Mouse (Mus musculus) brown adipose tissue, adult 24 weeks (tissue): ENCODE measurements around the gene Zbtb12. TPM values are rescaled to one million over a fixed set of nuclear protein-coding genes. Genes with fewer than 3 reads are reported as not detected.
"Not testable (repeated sequence)": the region's sequence is repeated elsewhere in the genome, so short reads cannot be mapped to it uniquely, and the experiment has no call there.

Experiments
- H3K27ac ChIP-seq: fragments of 200-500 bp; replicated peaks from 2 replicates; pipeline ENCODE4 v1.5.1; 2012; ENCODE audit warnings: low read depth, mild to moderate bottlenecking, low read length
- H3K4me1 ChIP-seq: fragments of 200-500 bp; 2 replicates; pipeline ENCODE4 v1.6.1; 2012; ENCODE audit warnings: low read length, mixed read lengths; ENCODE audit not compliant: control insufficient read depth, insufficient read depth, insufficient read length
- H3K4me3 ChIP-seq: fragments of 200-500 bp; 2 replicates; pipeline ENCODE4 v1.5.1; 2012; ENCODE audit warnings: low read depth, mild to moderate bottlenecking, low read length, moderate library complexity; ENCODE audit not compliant: insufficient read depth
- polyA plus RNA-seq: library from polyadenylated mRNA; stranded (reverse); fragments of >200 nt; gene quantifications from 2 replicates; pipeline ENCODE4 v1.2.4, GENCODE M21; 2012; ENCODE audit not compliant: missing spikeins, insufficient read depth, insufficient read length

Gene Zbtb12
- polyA plus RNA-seq, 1 experiment: 3.3 TPM

DNA sequence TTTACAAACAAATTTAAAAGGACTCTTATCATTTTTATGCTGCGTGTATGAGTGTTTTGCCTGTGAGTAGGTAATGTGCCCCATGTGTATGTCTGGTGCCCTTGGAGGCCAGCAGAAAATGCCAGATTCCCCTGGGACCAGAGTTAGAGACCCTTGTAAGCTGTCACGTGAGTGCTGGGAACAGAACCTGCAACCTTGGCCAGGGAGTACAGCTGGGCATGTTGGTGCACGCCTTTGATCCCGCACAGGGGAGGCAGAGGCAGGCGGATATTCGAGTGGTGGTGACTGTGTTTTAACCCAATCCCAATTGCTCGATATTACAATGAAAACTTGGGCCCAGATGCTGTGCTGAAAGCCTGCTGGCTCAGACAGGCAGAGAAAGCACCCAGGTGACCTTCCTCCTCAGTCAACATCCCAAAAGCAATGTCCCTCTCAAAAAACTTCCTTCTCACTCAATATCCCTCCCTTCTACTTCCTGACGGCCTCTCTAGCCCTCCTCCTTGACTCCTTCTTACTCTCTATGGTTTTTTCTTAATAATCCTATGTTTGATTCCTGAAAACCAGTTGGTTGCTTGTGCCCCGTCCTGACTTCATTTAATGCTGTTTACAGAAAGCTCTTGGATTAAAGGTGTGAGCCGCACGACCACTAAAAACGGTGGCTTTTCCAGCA, 10.9 kb downstream of the Zbtb12 start:
- H3K27ac ChIP-seq: no peak overlapping the region
- H3K4me3 ChIP-seq: no peak overlapping the region
- no peaks in the 10 kb centered on the region; the same call in 1 of the 2 replicates for H3K4me1 ChIP-seq

DNA sequence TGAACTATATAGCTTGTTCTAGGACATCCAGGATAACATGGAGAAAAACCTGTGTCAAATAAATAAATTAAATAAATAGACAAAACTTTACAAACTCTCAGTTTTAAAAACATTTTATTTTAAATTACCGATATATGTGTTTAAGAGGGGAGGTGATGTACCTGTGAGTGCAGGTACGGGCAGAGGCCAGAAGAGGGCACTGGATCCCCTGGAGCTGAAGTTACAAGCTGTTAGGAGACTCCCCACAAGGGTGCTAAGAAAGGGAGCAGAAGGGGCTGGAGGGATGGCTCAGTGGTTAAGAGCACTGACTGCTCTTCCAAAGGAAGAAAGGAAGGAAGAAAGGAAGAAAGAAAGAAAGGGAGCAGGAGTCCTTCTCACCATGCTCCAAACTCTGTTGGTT, 12.1 kb downstream of the Zbtb12 start:
- Histone ChIP-seq H3K4me3 (no peak overlapping the region), H3K4me1 (no peaks in the 10 kb centered on the region; the same call in 1 of the 2 replicates), H3K27ac (no peak overlapping the region)

DNA sequence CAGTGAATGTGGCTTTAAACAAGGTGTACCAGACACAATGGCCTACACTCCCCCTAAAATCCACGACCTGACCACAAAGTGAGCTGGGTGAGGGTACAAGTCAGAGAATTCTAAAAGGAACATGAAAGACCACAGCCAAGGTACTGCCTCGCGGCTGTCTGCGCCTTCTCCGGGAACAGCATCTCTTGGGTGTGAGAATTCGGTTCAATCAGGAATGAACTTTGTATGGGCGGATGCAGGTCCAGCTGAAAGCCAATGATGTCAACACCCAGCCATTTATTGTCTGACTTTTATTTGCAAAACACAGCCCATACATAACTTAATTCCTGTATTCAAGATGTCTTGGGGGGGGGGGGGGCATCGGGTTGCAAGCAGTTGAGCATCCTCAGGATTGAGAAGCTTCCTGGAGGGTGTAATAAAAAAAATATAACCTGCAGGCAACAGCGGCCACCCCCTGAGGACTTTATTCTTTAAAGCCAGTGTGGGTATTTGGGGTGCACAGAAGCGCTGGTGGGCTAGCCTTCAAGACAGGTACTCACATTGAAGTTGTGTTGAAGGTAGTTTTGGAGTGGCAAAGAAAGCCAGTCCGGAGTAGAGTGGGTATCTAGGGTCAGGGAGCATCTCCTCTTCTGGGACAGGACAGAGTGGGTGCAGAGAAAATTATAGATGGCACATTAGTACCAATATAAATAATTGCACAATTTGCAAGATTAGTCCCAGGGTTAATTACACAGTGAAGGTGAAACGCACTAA, 14.0 kb downstream of the Zbtb12 start:
- Histone ChIP-seq H3K4me3 (no peak overlapping the region), H3K4me1 (peaks cover 3% of the 10 kb centered on the region; the same call in 1 of the 2 replicates), H3K27ac (peak overlapping the region; percentile 80)

DNA sequence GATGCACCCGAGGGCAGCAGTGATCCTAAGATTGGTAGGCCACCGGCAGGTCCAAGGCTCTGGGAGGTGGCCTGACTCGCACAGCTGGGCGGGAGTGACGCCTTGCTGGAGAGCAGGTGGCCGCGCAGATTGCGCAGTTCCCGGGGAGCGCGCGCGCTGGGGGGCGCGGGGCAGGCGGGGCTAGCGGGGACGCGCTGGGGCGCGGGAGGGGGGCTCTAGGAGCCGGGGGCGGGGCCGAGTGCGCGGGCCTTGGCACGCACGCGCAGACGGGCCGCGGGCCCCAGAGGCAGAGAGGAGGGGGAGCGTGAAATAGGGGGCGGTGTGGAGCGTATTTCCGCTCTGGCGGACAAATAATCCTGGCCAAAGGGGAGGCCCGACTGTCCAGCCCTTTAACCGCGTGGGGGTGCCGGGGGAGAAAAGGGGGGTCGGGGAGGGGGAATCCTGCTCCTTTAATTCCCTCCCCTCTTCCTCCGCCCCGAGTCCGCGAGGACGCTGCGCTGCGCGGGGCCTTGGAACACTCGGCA, 14.9 kb downstream of the Zbtb12 start:
- H3K27ac ChIP-seq: peak overlapping the region; percentile 80
- peak overlapping the region; percentile 65 for H3K4me3 ChIP-seq
- H3K4me1 ChIP-seq: peaks cover 3% of the 10 kb centered on the region; the same call in 1 of the 2 replicates

DNA sequence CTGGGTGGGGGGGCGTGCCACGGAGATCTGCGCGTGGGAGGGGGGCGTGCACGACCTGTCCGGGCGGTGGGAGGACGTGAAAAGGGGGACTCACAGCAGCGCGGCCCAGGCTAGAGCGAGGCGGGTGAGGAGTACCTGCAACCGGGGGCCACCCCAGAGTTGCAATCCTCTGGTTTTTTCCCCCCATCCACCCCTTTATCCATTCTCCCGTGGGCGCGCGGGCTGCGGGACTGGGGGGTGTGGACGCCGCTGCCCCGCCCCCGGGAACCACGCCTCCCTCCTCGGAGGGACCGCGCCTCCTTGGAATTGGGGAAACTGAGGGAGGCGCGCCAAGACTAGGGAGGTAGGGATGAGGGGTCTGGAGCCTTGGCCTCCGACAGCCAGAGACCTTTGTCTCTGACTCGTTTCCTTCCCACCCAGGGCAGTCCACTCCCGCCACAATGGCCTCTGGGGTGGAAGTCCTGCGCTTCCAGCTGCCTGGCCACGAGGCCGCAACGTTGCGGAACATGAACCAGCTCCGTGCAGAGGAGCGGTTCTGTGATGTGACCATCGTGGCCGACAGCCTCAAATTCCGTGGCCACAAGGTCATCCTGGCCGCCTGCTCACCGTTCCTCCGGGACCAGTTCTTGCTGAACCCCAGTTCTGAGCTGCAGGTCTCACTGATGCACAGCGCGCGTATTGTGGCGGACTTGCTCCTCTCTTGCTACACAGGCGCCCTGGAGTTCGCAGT, 15.7 kb downstream of the Zbtb12 start:
- Histone ChIP-seq H3K4me3 (peak overlapping the region; percentile 69), H3K27ac (no peak overlapping the region), H3K4me1 (peaks cover 3% of the 10 kb centered on the region; the same call in 1 of the 2 replicates)

DNA sequence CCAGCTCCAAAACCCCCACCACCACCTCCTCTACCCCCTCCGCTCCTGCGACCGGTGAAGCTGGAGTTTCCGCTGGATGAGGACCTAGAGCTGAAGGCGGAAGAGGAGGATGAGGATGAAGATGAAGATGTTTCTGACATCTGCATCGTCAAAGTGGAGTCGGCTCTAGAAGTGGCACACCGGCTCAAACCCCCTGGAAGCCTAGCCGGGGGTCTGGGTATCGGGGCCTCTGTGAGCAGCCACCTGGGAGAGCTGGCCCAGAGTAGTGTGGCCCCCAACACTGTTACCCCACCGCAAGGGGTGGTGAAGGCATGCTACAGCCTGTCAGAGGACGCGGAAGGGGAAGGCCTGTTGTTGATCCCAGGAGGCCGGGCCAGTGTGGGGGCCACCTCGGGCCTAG, 16.4 kb downstream of the Zbtb12 start:
- peaks cover 3% of the 10 kb centered on the region; the same call in 1 of the 2 replicates for H3K4me1 ChIP-seq
- H3K27ac ChIP-seq: no peak overlapping the region
- H3K4me3 ChIP-seq: no peak overlapping the region

DNA sequence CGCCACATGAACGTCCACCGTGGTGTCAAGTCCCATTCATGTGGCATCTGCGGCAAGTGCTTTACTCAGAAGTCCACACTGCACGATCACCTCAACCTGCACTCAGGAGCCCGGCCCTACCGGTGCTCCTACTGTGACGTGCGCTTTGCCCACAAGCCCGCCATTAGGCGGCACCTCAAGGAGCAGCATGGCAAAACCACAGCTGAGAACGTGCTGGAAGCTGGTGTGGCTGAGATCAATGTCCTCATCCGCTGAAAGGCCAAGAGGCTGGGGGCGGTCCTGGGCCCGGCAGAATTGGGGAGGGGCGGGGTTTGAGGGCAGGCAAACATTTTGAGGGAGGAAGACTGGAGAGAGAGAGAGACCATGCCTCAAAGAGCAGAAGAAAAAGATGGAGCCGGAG, 17.1 kb downstream of the Zbtb12 start:
- H3K4me3 ChIP-seq: no peak overlapping the region
- H3K27ac ChIP-seq: no peak overlapping the region
- peaks cover 3% of the 10 kb centered on the region; the same call in 1 of the 2 replicates for H3K4me1 ChIP-seq

DNA sequence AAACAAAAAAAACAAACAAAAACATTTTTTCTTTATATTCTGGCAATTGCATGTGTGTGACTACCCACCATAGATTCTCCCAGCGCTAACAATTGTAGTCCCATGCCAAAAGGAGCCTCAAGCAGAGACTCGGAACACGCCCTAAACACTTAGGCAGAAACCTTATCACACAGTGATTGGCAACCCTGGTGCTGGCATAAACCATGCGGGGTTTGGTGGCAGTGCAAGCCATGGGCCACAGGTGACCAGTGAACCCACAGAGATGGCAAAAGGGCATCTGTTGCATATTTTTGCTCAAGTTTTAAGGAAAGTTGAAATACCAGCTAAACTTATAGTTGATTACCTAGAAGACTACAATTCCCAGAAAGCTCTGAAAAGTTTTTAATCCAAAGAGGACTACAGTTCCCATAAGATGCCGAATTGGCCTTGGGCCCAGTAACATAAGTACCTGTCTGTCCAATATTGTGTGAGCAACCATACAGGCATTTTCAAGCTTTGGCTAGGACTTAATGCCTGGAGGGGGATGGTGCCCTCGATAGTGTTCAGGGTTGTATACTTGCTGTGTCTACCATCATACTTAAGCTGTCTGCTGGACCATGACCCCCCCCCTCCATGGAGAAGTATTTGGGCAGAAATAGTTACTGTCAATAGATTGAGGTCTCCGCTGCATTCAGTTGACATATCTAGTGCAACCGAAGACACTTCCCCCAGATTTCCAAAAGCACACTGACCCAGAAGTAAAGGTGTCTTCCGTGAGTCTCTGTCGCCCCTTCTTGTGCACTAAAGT, 18.3 kb downstream of the Zbtb12 start:
- peak overlapping the region; percentile 96 for H3K27ac ChIP-seq

DNA sequence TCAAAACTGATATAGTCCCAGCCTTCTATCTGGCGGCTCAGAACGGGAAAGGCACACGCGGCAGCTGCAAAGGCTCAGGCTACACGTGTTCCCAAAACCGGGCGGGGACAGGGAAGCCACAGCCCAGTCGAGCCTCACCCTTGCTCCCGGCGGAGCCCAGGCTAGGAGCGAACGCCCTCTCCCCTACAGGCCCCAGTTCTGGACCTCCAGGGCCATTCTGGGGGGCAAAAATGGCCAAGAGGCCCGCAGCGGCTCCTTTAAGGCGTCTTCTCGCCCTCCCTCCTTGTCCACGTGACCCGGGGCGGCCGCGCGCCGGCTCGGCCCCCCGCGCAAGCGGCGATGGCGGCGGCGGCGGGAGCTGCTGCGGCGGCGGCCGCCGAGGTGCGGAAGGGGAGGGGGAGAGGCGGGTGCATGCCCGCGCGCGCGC, 18.9 kb downstream of the Zbtb12 start, which contains the start of the genes C2 and Ehmt2:
Gene C2, minus strand, starts transcription at position 106 of the 427 bp plus-strand sequence.
Gene Ehmt2, plus strand, starts transcription at position 310 of the 427 bp plus-strand sequence.
- peak within 1 kb of the TSS; percentile 96 for H3K27ac ChIP-seq
- peak within 1 kb of the TSS; percentile 97 for H3K4me3 ChIP-seq
- peaks cover 3% of the 10 kb centered on the region; the same call in 1 of the 2 replicates for H3K4me1 ChIP-seq

More for the DNA sequence above, 18.3 kb downstream of the Zbtb12 start:
- Histone ChIP-seq H3K4me1 (peaks cover 3% of the 10 kb centered on the region; the same call in 1 of the 2 replicates), H3K4me3 (peak overlapping the region; percentile 83)

DNA sequence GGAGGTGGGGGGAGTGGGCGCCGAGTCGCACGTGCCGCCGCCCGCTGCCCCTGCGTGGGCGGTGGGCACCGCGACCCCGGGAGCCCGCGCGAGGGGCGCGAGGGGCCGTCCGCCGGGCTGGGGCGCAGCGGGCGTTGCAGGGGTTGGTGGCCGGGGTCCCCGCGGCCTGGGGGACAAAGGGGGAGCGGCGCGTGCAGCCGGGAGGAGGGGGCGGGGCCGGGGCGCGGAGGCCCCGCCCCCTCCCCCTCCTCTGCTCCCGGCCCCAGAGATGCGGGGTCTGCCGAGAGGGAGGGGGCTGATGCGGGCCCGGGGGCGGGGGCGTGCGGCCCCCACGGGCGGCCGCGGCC, 19.4 kb downstream of the Zbtb12 start:
- Histone ChIP-seq H3K4me3 (peak overlapping the region; percentile 97), H3K27ac (no peak overlapping the region), H3K4me1 (peaks cover 3% of the 10 kb centered on the region; the same call in 1 of the 2 replicates)

DNA sequence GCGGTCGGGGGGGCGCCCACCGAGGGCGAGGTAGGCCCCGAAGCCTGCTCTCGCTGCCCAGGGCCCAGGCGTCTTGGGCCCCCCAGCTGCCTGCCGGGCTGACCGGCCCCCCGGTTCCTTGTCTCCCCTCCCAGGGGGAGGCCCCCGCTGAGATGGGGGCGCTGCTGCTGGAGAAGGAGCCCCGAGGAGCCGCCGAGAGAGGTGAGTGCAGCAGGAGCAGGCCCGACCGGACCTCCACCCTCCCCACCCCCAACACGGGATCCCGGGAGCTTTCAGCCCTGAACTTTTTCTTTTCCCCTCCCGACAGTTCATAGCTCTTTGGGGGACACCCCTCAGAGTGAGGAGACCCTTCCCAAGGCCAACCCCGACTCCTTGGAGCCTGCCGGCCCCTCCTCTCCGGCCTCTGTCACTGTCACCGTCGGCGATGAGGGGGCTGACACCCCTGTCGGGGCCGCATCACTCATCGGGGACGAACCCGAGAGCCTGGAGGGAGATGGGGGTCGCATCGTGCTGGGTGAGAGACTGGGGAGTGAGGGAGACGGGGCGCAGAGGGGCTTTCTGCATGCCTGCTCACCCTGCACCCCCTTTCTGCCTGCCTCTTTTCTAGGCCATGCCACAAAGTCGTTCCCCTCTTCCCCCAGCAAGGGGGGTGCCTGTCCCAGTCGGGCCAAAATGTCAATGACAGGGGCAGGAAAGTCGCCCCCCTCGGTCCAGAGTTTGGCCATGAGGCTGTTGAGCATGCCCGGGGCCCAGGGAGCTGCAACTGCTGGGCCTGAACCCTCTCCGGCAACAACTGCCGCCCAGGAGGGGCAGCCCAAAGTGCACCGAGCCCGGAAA, 20.0 kb downstream of the Zbtb12 start:
- H3K27ac ChIP-seq: peak overlapping the region; percentile 68
- peak overlapping the region; percentile 97 for H3K4me3 ChIP-seq
- peaks cover 3% of the 10 kb centered on the region; the same call in 1 of the 2 replicates for H3K4me1 ChIP-seq

DNA sequence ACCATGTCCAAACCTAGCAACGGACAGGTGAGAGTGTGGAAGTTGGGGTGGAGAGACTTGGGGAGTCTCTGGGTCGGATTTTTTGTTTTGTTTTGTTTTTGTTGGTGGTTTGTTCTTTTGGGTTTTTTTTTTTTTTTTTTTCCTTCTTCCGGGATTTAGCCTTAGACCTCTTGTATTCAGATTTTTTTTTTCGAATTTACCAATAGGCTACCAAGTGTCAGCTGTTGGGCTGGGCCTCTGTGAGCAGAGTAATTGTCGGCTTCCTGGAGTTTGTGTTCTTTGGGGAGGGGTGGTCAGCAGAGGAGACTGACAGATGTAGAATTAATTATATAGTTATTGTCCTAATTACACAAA, 20.6 kb downstream of the Zbtb12 start:
- Histone ChIP-seq H3K27ac (peak overlapping the region; percentile 68), H3K4me3 (peak overlapping the region; percentile 97), H3K4me1 (peaks cover 3% of the 10 kb centered on the region; the same call in 1 of the 2 replicates)

DNA sequence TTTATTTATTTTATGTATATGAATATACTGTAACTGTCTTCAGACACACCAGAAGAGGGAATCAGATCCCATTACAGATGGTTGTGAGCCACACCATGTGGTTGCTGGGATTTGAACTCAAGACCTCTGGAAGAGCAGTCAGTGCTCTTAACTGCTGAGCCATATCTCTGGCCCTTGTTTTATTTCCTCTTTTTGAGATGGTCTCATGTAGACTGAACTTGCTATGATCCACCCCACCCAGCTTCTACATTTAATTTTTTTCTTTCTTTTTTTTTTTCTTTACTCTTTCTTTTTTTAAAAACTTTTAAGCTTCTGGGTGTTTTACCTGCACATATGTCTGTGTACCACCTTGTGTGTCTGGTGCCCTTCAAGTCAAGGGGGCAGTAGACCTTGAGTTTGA, 21.5 kb downstream of the Zbtb12 start:
- H3K4me1 ChIP-seq, H3K27ac ChIP-seq, H3K4me3 ChIP-seq: not testable (repeated sequence)
